Mouse (Mus musculus): ENCODE measurements at regions not wholly inside any gene's neighbourhood (a gene's known extent, or its start where the extent isn't known, plus 50 kb on each side); places are given as distances from the start of the nearest gene placed in this dataset.
A peak's percentile ranks its signal among the peaks of the same experiment; 100 is the strongest.

DNA sequence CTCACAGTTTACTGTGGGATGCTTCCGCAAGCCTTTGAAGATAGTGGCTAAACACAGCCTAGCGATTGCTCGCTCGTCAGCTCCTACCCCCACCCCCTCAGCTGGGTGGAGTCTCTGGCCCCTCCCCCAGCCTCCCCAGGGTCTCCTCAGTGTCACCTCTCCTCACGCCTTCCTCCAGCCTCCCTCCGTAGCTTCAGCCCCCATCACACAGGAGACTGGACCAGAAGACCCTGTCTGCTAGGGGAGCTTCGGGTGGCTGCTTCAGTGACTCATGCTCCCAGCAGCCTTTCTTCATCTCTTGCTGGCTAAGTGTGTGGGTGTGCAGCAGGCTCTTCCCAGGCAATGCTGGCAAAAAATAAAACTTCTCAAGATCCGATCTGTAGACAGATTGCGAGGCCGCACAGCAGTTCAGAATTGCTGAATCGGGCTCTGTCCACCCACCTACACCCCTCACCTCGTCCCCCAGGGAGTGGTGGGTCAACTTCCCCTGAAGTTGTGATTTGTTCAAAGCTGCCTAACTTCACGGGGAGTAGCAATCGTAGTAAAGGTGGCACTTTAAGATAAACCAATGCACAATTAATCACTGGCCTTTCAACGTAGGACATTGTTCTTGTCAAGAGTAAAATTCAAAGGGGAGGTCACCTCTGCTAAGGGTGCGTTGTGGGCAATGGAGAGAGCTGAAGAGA lies 61.2 kb upstream of the Ankrd28 start:
- DNase-seq (ENCODE audit: low spot score in 2 of 2), result peak; percentile 47 to 71

DNA sequence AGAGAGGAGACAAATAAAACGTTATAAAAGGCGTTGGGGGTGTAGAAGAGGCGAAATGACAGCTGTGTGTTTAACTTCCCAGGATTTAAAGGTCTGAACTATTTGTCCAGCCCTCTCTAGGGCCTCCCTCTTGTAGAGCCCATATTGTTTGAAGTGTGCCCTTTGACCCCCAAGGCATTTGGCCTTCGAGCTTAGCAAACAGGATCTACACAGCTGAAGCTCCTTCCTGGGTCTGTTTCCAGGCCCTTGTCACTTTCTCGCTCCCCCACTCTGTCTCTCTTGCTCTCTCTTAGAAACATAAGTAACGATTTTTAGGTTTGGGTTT lies 61.7 kb upstream of the Ankrd28 start:
- no peak for DNase-seq (ENCODE audit: low spot score in 2 of 2)

- no peak for DNase-seq (ENCODE audit: low spot score in 2 of 2)
Measured at GRCm38 (mm10) chr14:31896500-31896899, 66.0 kb upstream of the Ankrd28 start.

- no peak for DNase-seq (ENCODE audit: low spot score in 2 of 2)
Measured at GRCm38 (mm10) chr14:31899504-31899903, 69.1 kb upstream of the Ankrd28 start.

GRCm38 (mm10) chr14:31899906-31900305 lies 69.5 kb upstream of the Ankrd28 start:
- DNase-seq (ENCODE audit: low spot score in 2 of 2), result no peak

DNA sequence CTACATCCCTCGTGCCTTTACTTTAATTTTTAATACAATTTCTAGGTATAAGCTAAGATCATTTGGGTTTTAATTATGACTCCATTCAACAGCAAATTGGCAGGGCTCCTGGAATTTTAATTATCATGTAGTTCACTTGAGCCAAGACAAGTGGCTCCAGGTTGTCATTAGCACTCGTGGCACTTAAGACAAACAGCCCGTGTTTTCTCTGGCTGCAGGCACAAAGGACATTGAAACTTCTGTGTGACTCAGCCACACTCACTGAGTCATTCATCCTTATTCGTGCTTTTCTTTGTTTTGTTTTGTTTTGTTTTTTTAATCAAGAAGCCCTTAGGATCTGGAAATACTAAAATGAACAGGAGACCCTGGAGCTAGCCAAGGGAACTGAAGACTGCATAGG lies 71.5 kb upstream of the Ankrd28 start:
- no peak for DNase-seq (ENCODE audit: low spot score in 2 of 2)

GRCm38 (mm10) chr14:31903664-31904063 lies 73.2 kb upstream of the Ankrd28 start:
- DNase-seq (ENCODE audit: low spot score in 2 of 2), result no peak

DNA sequence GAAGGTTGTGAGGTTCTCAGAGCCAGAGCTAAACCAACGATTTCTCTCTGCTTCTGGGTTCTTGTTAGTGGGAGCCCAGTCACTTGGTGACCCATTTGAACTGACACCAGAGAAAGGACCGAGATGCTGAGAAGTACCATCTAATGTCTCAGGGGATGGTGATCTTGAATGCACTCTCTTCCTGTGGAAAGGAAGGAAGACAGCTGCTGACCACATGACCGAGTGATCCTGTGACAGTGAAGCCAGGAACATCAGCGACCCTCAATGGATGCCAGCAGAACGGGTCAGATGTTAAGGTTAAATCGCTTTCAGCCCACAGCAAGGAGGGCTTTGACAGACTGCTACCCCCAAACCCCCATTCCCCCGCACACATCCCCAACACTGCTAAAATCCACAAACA lies 78.1 kb upstream of the Ankrd28 start:
- DNase-seq (ENCODE audit: low spot score in 2 of 2), result no peak

DNA sequence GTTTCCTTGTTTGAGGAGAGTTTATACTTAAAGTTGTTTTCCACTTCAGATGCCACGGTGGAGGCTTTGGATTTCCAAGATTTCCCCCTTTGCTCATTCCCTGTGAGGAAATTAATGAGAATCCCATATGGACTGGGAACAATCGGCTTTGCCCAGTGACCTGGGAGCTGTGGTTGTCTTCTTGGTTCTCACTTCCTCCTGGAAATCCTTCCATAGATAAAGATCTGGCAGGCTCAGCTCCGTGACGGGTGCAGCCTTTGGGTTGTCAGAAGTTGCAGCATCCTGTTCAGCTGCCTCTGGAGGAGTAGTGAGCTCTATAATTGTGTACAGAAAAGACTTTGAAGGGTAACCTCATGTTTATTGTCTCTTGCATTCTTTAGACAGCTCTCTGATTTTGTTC lies 78.8 kb upstream of the Ankrd28 start:
- no peak for DNase-seq (ENCODE audit: low spot score in 2 of 2)

DNA sequence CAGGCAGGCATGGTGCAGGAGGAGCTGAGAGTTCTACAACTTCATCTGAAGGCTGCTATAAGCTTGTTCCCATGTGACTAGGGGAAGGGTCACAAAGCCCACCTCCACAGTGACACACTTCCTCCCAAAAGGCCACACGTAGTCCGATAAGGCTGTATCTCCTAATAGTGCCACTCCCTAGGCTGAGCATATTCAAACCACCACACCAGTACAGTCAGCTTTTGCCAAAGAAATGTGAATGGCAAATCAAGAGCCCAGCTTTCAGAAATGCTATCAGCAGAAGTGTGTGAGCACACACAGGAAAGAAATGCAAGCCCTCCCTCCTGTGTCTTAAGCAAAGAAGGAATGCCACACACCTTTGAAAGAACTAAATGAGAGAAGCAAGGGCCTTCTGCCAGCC lies 80.4 kb upstream of the Ankrd28 start:
- no peak for DNase-seq (ENCODE audit: low spot score in 2 of 2)

DNA sequence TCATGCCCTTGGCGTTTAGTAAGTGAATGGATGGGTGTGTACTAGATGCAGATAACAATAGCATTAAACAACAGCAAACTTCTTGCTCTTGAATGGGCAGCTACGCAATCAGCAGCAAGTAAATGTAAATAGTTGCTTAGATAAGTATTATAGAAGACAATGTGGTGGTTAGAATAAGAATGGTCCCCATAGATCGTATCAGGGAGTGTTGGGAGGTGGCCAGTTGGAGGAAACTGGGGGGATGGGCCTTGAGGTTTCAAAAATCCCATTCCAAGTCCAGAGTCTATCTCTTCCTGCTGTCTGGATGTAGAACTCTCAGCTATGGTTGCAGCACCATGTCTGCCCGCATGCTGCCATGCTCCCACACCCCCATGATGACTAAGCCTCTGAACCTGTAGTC lies 88.0 kb upstream of the Ankrd28 start:
- no peak for DNase-seq (ENCODE audit: low spot score in 2 of 2)

GRCm38 (mm10) chr14:31918921-31919320 lies 88.5 kb upstream of the Ankrd28 start:
- DNase-seq (ENCODE audit: low spot score in 2 of 2), result no peak

DNA sequence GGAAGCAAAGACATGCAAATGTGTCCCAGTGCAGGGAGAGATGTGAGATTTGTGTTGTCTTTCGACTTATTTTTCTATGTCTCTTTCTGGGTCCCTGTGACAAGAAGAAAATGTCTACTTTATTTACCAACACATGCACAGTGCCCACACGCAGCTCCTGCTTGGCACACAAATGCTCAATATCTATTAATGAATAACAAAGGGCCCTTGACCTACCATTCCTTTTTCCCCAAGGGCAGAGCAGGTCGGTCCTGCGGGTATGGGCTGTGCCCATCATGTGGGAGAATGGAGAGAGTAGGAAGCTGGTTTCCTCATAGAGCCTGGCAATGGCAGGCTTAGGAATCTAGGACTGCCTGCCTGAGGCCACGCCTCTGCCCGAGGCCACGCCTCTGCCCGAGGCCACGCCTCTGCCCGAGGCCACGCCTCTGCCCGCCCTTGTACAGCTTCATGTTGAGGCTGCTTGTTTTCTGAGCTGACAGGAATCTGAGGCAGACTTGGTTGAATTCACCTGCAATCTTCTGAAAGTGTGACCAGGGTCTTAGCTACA lies 98.8 kb upstream of the Ankrd28 start:
- no peak for DNase-seq (ENCODE audit: low spot score in 2 of 2)

DNA sequence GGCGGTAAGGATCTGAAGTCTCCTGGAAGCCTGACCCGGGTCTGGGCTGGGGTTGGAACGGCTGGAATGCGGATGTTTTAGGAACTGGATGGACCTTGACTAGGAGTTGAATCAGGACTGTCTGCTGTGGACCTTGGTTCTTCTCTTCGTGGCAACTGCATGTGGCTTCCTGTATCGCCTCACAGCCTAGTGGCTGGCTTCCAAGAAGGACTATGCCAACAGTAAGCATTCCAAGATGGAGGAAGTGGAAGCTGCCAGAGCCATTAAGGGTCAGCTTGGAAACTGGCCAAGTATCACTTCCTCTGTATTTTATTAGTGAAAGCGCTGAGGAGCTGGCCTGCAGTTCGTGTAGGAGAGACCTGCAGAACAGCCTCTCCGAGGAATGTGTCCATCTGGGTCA lies 98.4 kb upstream of the Galnt15 start:
- DNase-seq (ENCODE audit: low spot score in 2 of 2), result no peak

DNA sequence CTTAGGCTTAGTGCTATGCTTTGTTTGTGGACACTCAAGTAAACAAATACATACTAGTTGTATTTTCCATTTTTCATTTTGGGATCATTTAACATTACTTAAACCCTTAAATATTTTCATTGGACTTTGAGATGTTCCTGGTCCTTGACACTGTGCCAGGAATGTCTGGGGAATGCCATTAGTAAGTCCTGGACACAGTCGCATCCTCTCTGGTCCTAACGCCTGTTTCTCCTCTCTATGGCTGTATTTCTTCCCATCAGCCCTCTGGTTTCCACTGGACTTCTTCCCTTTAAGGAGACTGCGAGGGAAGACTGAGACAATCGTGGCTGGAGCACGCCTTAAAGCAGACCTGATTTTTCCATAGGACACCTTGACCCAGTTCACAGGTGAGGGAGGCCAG lies 96.8 kb upstream of the Galnt15 start:
- DNase-seq (ENCODE audit: low spot score in 2 of 2), result no peak

GRCm38 (mm10) chr14:31933441-31933840 lies 95.3 kb upstream of the Galnt15 start:
- peak in 1 of 2 experiments; percentile 16 for DNase-seq (ENCODE audit: low spot score in 2 of 2)

GRCm38 (mm10) chr14:31933841-31934271 lies 94.9 kb upstream of the Galnt15 start:
- DNase-seq (ENCODE audit: low spot score in 2 of 2), result peak; percentile 51 to 59

- DNase-seq (ENCODE audit: low spot score in 2 of 2), result no peak
Measured at GRCm38 (mm10) chr14:31934321-31934720, 94.5 kb upstream of the Galnt15 start.

- no peak for DNase-seq (ENCODE audit: low spot score in 2 of 2)
Measured at GRCm38 (mm10) chr14:31934771-31935170, 94.0 kb upstream of the Galnt15 start.

GRCm38 (mm10) chr14:31935411-31935810 lies 93.4 kb upstream of the Galnt15 start:
- no peak for DNase-seq (ENCODE audit: low spot score in 2 of 2)

- DNase-seq (ENCODE audit: low spot score in 2 of 2), result no peak
Measured at GRCm38 (mm10) chr14:31936581-31936980, 92.2 kb upstream of the Galnt15 start.

- DNase-seq (ENCODE audit: low spot score in 2 of 2), result no peak
Measured at GRCm38 (mm10) chr14:31940900-31941299, 87.9 kb upstream of the Galnt15 start.

- peak; percentile 27 to 31 for DNase-seq (ENCODE audit: low spot score in 2 of 2)
Measured at GRCm38 (mm10) chr14:31942266-31942960, 86.4 kb upstream of the Galnt15 start.

Data from left cerebral cortex, adult 18-20 months (tissue).